Mouse (Mus musculus): ENCODE measurements around the gene Kctd10.

Gene Kctd10

DNA sequence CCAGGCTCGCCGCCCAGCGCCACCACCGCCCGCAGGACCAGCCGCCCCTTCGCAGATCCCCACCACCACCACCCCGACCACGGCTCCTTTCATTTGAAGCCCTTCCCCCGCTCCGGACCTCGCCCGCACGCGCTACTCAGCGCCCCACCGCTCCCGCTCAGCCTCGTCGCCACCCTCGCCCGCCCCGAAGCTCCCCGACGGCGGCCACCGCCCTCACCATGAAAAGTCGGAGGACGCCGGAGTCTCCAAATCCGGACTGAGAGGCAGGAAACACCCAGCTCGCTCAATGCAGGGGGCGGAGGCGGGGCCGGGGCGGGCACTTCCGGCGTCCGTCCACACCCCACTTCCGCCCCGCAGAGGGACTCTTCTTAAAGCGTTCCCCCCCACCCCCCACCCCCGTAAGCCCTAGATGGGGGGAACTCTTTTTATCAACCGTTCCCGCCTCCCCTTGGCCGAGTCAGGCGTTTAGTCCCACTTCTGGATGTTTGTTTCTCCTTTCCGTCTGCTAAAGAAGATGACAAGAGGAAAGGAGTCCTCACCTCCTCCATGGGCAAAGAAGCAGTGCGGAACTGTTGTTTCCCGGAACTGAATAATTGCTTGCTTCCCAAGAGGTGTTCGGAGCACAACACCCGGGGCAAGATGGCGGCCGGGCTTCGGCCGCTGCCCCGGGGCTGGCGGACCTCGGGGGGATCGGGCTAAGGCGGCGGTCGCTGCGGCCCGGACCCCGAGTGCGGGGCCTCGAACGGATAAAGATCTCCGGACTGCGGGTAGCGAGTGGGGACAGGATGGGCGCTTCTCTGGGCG lies at the start of gene Kctd10, which contains the start of gene Ube3b:
Gene Kctd10, minus strand, starts transcription at position 300 of the 804 bp plus-strand sequence.
Gene Ube3b, plus strand, starts transcription at position 399 of the 804 bp plus-strand sequence.
- peak; percentile 90 to 95 for DNase-seq

DNA sequence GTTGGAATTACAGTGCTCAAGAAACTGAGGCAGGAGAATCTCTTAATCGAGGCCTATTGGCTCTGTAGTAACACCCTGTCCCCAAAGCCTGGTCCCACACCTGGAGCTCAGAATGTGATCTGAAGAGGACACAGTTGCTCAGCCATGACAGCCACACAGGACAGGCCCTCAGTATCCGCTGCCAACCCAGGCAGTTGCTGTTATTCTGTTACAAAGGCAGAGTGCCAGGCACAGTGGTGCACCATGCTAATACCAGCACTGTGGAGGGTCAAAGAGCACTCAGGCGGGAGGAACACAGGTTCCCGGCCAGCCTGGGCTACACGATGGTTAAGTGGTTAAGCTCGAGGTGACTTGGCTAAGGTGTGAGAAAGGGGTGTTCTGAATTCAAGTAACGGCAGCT lies 49.5 kb upstream of the Kctd10 start:
- no peak for DNase-seq

DNA sequence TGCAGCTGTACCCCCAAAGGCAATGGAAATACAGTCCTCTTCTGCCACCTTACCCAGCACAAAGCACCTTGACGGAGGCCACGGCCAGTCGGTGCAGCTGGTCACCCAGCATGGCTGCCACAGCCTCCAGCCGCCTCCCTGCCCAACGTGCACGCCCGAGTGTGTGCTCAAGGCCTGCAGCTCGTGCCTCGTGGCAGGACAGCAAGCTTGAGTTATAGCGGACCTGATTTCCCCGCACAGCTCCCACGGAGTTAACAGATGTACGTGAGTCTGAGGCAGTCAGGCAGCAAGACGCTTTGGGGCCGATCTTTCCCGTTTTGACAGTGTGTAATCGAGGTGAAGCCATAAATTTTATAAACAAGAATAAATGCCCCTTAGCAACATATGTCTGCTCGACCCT lies 48.3 kb upstream of the Kctd10 start:
- peak in 1 of 2 experiments; percentile 18 for DNase-seq

DNA sequence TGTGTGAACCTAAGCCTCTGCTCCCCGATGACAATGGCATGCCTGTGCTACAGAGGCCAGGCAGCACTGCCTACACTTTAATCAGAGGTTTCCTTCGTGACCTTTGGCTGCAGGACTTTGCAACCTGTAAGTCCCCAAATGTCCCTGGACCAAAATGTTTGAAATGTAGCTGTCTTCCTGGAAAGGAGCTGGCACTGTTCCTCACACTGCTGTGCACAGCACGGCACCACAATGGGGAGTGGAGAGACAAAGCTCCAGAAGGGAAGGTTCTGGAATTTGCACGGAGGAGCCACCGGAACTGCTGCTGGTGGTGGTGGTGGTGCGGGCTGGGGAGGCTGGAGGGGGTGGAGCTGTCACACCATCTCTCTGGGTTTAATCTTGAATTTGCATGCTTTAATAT lies 46.4 kb upstream of the Kctd10 start:
- no peak for DNase-seq

DNA sequence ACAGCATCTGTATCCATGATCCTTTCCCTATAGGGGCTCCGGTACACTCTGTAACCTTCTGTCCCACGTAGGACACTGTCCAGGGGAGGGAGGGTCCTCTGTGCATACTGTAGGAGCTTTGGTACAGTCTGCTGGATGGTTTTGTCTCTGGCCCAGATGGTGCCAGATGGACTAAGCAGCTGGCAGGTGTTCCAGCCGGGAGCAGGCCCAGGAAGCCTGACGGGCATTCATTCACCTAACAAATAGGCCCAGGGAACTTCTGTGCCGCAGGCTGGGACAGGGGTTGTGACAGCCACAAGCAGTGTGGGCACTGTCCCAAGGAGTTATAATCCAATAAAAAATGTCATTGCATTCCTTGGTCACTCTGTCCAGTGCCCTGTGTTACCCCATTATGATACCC lies 43.7 kb upstream of the Kctd10 start:
- no peak for DNase-seq

DNA sequence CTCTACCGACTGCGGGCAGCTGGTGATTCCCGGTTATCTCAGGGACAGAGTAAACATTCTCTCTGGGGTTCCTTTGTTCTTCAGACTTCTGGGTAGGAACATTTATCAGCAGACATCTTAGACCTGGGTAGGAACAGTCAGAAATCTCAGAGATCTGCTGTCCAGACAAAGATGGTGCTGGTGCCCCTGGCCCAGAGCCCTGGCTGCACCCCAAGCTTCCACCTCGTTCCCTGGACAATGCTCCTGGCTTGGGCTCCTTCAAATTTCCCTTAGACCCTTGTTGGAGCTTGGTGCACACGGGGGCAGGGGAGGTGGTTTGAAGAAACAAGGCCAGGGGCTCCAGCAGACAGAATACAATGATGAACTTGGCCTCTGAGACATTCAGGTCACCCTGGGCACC lies 42.3 kb upstream of the Kctd10 start:
- no peak for DNase-seq

DNA sequence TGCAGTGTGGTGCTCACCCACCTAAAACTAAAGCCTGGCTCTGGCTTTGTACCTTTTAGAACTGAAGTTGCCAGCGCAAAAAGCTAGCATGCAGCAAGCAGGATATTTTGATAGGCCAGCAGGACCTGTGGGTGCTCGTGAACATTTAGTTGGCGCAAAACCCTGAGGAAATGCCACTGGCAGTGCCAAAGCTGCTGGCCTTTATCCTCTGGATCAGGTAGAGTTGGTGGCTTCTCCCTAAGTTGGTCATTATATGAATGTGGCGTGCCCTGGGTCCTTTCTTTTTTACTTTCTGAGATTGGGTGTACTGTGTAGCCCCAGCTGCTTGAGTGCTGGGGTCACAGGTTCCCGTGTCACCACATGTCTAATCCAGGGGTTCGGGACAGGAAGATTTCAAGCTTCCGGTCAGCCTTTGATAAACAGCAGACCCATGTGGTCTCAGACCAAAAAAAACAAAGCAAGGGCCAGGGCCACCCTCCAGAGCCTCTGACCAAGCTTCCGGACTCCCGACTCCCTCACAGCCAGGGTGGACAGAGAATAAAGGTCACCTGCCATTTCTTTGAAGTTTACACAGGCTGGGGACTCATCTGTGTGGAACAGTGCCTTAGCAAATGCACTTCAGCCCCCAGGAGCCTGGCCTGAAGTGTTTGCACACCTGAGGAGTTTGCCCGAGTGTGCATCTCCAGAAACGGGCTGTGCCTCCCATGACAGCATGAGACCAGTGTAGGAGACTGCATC lies 41.4 kb upstream of the Kctd10 start:
- DNase-seq: no peak

DNA sequence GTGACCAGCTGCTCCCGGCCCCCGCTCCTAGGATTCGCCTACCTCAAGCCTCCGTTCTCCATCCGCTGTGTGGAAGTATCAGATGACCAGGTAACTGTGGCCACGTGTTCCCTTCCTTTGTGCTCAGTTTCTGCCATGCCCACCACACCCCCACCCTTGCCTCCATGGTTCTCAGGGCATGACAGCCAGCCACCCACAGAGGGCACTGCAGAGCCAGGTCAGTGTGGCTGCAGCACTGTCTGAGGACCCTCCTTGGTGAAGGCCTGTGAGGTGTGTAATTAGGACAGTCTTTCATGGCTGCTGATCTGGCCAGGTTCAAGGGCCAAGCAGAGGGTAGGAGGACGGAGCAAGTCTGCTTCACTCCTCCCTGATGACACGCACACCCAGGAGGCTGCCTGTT lies 38.2 kb upstream of the Kctd10 start:
- peak; percentile 55 to 62 for DNase-seq

DNA sequence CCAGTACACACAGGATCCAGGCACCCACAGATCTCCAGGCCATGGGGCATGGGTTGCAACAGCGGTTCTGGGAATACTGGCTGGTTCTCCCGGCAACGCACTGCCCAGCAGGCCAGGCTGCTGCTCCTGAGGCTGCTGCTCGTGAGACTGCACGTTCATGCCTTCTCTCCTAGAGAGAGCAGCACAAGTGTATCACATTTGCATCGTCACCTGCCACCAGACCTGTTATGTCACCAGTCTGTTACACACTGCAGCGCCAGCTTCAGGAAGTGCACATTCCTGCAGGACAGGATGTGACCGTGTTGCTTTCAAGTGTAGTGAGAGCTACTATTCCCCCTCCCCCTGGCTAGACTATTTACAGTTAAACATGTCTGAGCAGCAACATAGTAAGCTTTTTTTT lies 36.5 kb upstream of the Kctd10 start:
- no peak for DNase-seq

DNA sequence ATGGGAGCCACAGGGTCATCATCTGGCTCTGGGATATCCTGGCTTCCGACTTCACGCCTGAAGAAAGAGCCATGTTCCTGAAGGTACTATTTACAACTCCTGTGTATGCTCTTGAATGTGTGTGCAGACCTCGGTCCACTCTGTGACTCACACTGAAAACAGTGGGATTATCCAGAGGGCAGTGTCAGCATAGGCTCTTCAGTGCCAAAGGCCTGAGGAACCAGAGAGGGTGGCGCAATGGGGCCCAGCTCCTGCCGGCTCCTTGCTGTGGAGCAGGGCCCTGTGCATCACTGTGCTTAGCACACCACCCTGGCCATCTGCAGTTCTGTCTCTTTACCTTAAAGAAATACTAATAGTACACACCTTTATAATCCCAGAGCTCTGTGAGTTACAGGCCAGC lies 35.3 kb upstream of the Kctd10 start:
- DNase-seq: no peak

DNA sequence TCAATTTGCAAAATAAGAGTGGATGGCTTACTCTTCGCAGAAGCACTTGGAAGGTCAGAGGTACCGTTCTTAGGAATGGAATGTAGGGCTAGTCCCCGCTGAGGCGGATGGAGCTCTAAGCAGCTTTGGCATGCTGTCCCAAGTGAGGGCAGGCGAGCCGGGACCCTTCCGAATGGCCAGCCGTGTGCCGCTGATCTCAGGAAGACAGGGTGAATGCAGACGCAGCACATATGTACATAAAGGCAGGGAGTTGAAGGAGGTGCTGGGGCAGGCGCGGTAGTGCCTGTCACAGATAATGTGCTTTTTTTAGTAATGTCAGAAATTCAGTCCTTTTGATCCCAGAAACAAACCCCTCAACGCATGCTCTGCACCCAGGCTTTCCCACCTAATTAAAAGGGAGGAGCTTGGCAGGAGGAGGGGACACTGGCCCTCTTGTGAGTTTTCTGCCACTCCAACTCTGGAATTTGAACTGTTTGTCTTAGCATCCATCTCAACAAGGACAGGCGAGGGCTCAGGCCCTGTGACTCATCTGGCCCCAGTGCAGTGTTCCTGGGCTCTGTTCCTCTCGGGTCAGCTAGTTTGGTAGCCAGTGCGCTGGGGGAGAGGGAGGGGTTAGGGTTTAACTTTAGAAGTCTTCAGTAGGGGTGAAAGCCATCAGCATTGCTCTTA lies 32.9 kb upstream of the Kctd10 start:
- DNase-seq: peak; percentile 24 to 44

DNA sequence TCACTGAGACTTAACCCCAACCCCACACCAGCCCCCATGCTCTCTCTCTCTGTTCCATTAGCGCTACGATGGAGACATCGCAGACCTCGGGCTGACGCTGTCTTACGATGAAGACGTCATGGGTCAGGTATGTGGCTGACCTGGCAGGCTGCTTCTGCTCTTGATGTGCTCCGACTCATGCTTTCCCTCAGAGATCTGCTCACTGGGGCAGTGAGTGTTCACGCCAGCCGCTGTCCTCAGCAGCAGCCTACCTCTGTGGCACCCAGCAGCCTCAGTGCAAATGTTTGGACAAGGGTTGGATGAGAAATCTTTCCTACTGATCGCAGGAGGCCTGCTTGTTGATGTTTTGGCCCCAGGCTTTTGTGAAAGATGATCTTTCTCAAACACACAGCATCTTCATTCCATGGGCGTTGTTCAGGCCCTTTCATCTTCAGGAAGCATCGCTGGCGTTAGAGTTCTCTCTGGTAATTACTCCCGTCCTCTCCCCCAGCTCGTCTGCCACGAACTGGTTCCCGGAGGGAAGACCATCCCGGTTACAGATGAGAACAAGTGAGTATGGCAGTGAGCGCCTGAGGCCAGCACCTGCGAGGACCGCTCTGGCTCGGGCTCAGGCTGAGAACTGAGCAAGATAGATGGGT lies 32.2 kb upstream of the Kctd10 start:
- DNase-seq: no peak

DNA sequence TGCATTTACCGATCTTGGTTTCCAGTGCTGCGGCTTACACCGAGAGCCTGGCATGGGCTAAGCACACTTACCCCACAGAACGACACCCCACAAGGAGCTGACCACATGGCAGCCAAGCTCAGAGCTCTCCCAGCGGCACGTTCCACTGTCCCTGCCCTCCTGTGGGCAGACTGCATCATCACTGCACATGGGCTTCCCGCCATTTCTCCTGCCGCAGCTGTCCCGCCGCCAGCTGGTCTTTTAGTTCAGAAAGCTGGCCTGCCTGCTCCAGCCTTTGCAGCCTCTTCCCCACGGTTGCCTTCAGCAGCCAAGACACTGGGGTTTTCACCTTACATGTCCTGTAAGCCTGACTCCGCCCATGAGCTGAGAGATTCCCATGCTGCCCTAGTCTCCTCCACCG lies 30.1 kb upstream of the Kctd10 start:
- no peak for DNase-seq

DNA sequence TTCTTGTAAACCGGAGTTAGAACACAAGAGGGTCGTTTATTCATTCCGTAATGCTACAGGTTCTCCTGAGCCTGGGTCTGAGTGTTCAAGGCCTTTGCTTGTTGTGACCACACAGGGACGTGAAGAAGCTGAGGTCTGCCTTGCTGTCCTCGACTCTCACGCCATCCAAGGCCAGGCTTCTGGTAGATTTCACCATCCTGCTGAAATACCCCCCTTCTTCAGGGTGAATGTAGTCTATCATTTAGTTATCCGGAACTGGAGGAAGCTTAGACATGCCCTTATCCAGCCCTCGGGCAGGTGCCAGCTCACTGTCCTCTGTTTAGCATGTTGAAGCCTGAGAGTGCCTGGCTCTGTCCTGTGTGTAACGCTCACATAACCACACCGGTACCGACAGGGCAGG lies 28.5 kb upstream of the Kctd10 start:
- no peak for DNase-seq

DNA sequence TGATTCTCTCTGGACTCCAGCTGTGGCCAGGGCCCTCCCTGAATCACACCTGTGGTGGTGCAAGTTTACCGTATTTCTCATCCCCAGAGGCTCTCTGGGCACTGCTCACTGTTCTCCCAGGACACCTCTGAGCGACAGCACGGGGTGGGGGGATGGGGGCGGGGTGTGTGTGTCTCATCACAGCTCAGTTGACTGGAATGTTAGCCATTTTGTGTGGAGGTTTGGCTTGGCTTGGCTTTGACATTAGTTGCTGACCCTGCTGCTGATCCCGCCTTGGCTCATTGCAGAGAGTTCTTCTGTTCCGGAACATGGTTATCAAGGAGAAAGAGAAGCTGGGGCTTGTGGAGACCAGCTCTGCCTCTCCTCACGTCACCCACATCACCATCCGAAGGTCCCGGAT lies 27.5 kb upstream of the Kctd10 start:
- DNase-seq: no peak

DNA sequence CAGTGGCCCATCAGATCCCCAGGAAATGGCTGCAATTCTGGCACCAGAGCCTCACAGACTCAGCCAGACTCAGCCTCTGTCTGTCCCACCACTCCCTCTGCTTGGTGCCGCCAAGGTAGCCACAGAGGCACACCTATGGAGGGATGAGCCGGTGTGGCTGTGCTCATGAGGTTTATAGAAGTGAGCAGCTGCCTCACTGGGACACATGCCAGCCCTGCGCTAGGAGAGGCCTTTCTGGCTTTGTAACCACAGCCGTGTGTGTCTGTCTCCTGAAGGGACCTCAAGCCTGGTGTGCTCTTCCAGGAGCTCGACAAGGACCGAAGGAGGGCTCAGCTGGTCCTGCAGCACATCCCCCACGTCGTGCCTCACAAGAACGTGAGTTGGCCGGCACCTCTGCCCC lies 27.0 kb upstream of the Kctd10 start:
- DNase-seq: no peak

DNA sequence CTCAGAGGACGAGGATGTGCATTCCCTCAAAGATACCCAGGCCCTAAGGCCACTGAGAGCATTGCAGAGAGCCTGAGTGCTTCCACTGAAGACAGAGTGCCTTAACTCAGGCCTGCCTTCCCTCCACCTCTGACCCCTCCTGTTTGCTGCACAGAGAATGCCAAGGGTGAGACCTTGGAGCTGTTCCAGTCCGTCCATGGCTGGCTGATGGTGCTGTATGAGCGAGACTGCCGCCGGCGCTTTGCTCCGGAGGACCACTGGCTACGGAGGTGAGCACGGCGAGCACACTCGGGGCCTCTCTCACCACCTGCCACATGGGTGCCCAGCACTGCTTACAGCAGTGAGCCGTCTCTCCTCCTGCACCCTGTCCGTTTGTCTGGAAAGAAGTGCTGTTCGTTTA lies 26.3 kb upstream of the Kctd10 start:
- DNase-seq: no peak

DNA sequence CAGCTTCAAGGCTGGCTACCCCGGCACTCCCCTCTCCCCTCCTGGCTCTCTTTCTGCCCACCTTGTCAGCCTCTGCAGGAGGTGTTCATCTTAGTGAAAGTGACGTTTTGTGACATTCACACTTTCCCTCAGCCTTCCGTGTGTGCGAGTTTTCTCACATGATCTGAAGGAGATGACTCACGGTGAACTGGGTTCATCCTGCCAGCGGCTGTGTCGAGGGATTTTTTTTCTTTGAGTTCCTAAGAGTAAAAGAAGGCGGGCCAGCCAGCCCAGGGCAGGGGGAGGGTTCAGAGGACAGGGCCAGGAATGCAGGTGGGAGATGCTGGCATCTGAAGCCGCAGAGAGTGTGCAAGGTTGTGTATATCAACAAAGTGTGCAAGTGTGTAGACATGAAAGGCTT lies 12.9 kb upstream of the Kctd10 start:
- DNase-seq: peak in 1 of 2 experiments; percentile 21

DNA sequence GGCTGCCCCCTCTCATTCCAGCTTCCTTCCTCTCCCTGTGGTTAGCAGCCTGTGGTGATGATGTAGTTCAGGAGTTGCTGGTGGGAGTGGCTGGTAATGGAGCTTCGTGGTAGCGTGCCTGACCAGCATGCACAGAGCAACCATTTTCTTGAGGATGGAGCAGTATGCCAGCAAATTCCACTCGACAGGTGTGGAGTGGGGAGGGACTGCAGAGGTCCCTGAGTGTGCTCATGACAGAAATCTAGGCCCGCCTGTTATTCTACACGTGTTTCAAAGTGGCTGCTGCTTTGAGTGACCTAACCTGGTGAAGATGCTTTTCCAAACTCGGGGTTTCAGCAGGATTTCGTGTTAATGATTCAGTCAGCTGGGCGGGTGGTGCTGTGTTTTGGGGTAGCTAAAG lies 4.1 kb upstream of the Kctd10 start:
- DNase-seq: no peak

DNA sequence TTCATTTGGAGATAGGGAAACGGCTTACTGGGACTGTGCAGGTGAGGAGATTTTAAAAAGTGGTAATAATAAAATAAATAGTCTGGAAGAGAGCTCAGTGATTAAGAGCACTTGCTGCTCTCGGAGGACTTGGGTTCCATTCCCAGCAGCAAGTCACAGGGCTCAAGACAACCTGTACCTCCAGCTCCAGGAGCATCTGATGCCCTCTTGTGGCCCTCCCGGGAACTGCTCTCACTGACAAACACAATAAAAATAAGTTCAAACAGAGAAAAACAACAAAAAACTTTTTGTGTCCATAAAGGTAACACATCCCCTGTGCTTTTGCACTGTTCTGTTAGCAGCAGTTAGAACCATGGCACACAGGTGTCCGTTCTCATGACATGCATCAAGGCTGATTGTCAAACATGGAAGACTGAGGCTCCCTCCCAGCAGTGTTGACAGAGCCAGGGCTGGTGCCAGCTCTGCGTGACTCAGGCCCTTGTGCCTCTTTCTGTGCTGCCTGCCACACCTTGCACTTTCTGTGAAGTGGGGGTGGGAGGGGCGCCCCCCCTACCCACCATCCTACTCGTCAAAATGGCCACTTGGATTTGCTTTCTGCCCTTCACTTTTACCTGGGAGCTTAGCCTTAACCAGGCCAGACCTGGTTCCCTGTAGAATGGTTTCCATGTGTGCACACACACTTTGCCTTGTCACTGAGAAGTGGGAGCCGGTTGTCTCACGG lies 3.0 kb upstream of the Kctd10 start:
- peak; percentile 76 to 77 for DNase-seq

DNA sequence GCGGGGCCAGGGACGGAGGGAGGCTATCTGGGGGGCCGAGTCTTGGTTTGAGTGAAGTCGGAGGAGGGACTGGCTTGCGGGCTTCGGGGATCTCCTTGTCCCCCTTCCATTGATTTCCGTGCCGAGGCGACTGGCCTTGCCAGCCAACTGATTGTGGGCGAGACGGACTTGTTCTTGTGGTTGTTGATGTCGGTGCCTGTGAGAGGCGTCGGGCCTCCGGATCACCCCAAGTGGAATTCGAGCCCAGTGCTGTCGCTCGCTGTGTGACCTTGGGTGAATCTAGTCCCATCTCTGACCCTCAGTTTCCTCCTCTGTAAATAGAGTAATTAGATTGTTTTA lies 674 bp upstream of the Kctd10 start:
- no peak for DNase-seq

DNA sequence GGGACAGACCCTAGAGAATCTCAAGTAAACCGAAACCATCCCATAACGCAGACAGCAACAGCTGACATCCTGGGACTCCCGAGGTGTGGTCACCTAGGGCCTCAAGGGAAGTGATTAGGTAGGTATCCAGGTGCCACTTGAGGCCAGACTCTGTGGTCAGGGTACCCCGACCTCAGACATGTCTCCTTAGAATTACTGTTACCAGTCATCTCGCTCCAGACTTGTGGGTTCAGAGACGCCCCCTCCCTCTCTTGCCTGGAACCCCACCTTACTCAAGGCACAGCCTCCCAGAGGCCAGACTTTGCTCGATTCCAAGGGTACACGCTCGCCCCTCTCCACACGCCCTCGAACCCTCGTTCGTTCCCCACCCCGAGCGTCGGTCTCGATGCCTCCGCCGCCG lies 545 bp downstream of the Kctd10 start:
- no peak for DNase-seq

DNA sequence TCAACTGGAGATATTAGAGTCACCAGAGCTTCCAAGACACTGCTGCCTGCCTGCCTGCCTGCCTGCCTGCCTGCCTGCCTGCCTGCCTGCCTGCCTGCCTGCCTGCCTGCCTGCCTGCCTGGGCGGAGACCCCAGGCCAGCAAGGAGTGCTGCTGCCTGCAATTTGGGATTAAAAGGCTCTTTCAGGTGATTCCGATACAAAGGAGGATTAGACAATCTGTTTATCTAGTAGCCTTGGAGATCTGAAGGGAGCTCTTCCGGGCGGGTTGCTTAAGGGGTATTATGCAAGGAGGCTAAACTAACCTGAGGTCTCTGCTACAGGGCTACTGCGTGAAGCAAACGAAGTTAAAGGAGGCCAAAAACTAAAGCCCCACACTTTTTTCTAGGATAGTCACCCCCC lies 1.4 kb downstream of the Kctd10 start:
- DNase-seq: no peak
